Mouse (Mus musculus): ENCODE data around the gene Jaml. TPM values are rescaled to one million over a fixed set of nuclear protein-coding genes. Genes with fewer than 3 reads are reported as not detected.

Gene Jaml
- polyA plus RNA-seq, 1 experiment from 2014 or later, result 80.6 TPM

- Histone ChIP-seq H3K27ac (no peak overlapping the region), H3K4me2 (replicated peaks) (no peak overlapping the region), H3K9ac (no peak overlapping the region), H3K36me3 (no peaks in the 10 kb centered on the region; the same call in 1 of the 2 replicates), H3K9me3 (no peaks in the 10 kb centered on the region), H3K4me3 (replicated peaks) (no peak overlapping the region), H3K4me1 (replicated peaks) (no peaks in the 10 kb centered on the region), H3K27me3 (replicated peaks) (no peaks in the 10 kb centered on the region)
- 91% methylated on average over 1 of the region's 1 CpGs for WGBS
- no peak for ATAC-seq
Measured at GRCm38 (mm10) chr9:45049731-45050130, 29.3 kb upstream of the Jaml start.

DNA sequence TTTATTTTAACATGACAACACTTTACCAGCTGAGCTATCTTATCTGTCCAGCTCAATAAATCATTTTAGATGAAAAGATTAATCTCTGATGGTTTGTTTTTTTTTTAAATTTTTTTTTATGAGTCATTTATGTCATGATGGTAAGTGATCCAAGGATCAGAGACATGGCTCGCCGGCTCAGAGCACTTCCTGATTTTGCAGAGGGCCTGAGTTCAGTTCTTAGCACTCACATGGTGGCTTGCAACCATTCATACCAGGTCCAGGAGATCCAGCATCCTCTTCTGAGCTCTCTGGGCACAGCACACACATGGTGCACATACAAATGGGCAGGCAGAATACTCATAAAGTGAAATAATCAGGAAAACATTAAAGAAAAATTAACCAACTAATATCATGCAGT is 28.7 kb upstream of the Jaml start:
- no peak for ATAC-seq
- Histone ChIP-seq H3K4me2 (replicated peaks) (no peak overlapping the region), H3K4me1 (replicated peaks) (no peaks in the 10 kb centered on the region), H3K9me3 (no peaks in the 10 kb centered on the region), H3K27ac (no peak overlapping the region), H3K27me3 (replicated peaks) (no peaks in the 10 kb centered on the region), H3K4me3 (replicated peaks) (no peak overlapping the region), H3K9ac (no peak overlapping the region), H3K36me3 (no peaks in the 10 kb centered on the region; the same call in 1 of the 2 replicates)
- WGBS, result 86% methylated on average over 2 of the region's 2 CpGs

GRCm38 (mm10) chr9:45055082-45055713 is 23.8 kb upstream of the Jaml start, which contains the start of gene Mpzl3:
TSS of gene Mpzl3 (plus strand) at chr9:45055186.
- Histone ChIP-seq H3K4me2 (replicated peaks) (peak within 1 kb of the TSS; percentile 64), H3K27ac (peak within 1 kb of the TSS; percentile 96), H3K9me3 (no peaks in the 10 kb centered on the region), H3K27me3 (replicated peaks) (no peaks in the 10 kb centered on the region), H3K4me3 (replicated peaks) (peak within 1 kb of the TSS; percentile 60), H3K9ac (peak within 1 kb of the TSS; percentile 36), H3K36me3 (no peaks in the 10 kb centered on the region), H3K4me1 (replicated peaks) (peaks cover 3% of the 10 kb centered on the region; the same call in 1 of the 2 replicates)
- under 1% methylated on average over 33 of the region's 33 CpGs for WGBS
- peak; percentile 95 for ATAC-seq

DNA sequence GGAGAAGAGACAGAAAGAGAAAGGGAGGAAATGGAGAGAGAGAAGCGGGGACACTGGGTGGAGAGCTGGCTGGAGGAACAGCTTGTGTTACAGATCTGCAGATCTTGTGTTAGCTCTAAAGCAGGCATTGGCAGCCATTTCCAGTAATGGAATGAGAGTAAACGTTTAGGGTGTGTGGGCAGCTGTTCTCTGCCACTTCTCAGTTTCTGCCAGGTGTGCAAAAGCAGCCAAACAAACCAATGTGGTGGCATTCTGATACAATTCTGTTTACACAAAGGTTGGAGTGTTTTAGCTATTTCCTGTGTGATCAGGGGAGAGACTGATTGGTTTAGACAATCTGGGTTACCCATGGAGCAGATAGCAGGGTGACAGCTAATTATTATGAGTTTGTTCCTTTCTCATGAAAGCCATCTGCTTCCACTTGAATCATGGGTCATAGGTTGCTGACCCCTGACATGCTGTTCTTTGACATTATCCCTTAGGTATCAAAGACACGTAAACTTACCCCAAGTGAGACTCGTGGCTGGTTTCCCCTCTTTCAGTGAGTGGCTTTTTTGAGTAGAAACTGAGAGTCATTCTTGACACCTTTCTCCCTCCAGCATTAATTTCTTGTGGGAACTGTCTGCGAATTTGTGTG is 20.6 kb upstream of the Jaml start:
- no peak overlapping the region for H3K4me2 ChIP-seq (replicated peaks)
- no peak overlapping the region for H3K27ac ChIP-seq
- WGBS, result 38% methylated on average over 5 of the region's 5 CpGs
- no peak overlapping the region for H3K9ac ChIP-seq
- no peak for ATAC-seq
- no peak overlapping the region for H3K4me3 ChIP-seq (replicated peaks)
- no peaks in the 10 kb centered on the region for H3K9me3 ChIP-seq
- H3K36me3 ChIP-seq, result no peaks in the 10 kb centered on the region
- peaks cover 5% of the 10 kb centered on the region; the same call in 1 of the 2 replicates for H3K4me1 ChIP-seq (replicated peaks)
- no peaks in the 10 kb centered on the region for H3K27me3 ChIP-seq (replicated peaks)

- no peaks in the 10 kb centered on the region for H3K27me3 ChIP-seq (replicated peaks)
- H3K4me3 ChIP-seq (replicated peaks), result no peak overlapping the region
- no peaks in the 10 kb centered on the region for H3K36me3 ChIP-seq
- ATAC-seq, result peak; percentile 35; the same call in 1 of the 2 replicates
- H3K9ac ChIP-seq, result no peak overlapping the region
- H3K27ac ChIP-seq, result no peak overlapping the region
- WGBS, result 41% methylated on average over 7 of the region's 7 CpGs
- peaks cover 5% of the 10 kb centered on the region; the same call in 1 of the 2 replicates for H3K4me1 ChIP-seq (replicated peaks)
- H3K9me3 ChIP-seq, result no peaks in the 10 kb centered on the region
- H3K4me2 ChIP-seq (replicated peaks), result no peak overlapping the region
Measured at GRCm38 (mm10) chr9:45060151-45060550, 18.8 kb upstream of the Jaml start.

- Histone ChIP-seq H3K27ac (no peak overlapping the region), H3K9me3 (no peaks in the 10 kb centered on the region), H3K27me3 (replicated peaks) (no peaks in the 10 kb centered on the region), H3K4me3 (replicated peaks) (no peak overlapping the region), H3K4me1 (replicated peaks) (peaks cover 5% of the 10 kb centered on the region; the same call in 1 of the 2 replicates), H3K36me3 (no peaks in the 10 kb centered on the region), H3K9ac (no peak overlapping the region), H3K4me2 (replicated peaks) (no peak overlapping the region)
- WGBS, result 46% methylated on average over 3 of the region's 3 CpGs
- ATAC-seq, result peak; percentile 26; the same call in 1 of the 2 replicates
Measured at GRCm38 (mm10) chr9:45062677-45063076, 16.3 kb upstream of the Jaml start.

GRCm38 (mm10) chr9:45064421-45064820 is 14.6 kb upstream of the Jaml start:
- ATAC-seq, result no peak
- no peaks in the 10 kb centered on the region for H3K36me3 ChIP-seq
- 89% methylated on average over 6 of the region's 6 CpGs for WGBS

DNA sequence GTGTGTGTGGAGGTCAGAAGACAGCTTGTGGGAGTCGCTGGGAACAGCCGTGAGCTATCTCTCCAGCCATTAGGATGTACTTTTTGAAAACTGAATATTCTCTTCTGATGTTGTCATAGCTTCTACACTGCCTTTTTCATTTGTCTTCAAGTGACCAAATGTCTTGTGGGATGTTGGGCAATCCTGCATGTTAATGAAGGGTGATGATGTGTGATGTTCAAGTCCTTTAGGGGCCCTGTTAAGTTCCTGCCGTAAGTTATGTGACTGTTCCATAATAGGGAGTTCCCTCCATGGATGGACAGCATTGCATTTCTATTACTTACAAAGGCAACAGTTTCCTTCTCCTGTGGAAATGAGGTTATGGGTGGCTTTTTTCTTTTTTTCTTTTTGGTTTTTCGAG is 12.2 kb upstream of the Jaml start:
- 77% methylated on average over 4 of the region's 4 CpGs for WGBS
- no peak for ATAC-seq
- no peaks in the 10 kb centered on the region for H3K9me3 ChIP-seq

More at GRCm38 (mm10) chr9:45064421-45064820, 14.6 kb upstream of the Jaml start:
- no peak overlapping the region for H3K4me3 ChIP-seq (replicated peaks)
- H3K27ac ChIP-seq, result no peak overlapping the region
- no peak overlapping the region for H3K9ac ChIP-seq
- no peaks in the 10 kb centered on the region for H3K9me3 ChIP-seq
- no peaks in the 10 kb centered on the region for H3K27me3 ChIP-seq (replicated peaks)
- peaks cover 5% of the 10 kb centered on the region; the same call in 1 of the 2 replicates for H3K4me1 ChIP-seq (replicated peaks)
- no peak overlapping the region for H3K4me2 ChIP-seq (replicated peaks)

DNA sequence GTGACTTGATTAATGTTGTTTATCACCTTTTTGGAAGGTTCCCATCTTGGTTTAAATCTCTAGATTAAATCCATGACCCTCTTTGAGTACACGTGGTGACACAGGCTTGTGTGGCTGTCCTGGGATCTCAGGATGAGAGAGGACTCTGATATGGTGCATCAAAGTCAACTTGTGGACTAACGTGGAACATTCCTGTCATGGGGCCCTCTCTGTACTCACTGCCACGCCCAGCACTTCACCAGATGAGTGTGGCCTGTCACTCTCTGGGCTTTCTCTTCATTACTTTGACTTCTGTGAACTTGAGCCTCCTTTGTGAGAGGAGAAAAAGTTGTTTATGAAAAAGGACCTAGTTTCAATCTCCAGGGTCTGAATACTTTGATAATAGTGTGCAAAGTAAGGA is 7.2 kb upstream of the Jaml start:
- WGBS, result 51% methylated on average over 3 of the region's 3 CpGs
- Histone ChIP-seq H3K27ac (no peak overlapping the region), H3K36me3 (no peaks in the 10 kb centered on the region), H3K9ac (no peak overlapping the region), H3K4me1 (replicated peaks) (no peaks in the 10 kb centered on the region), H3K4me2 (replicated peaks) (no peak overlapping the region), H3K4me3 (replicated peaks) (no peak overlapping the region), H3K9me3 (no peaks in the 10 kb centered on the region), H3K27me3 (replicated peaks) (no peaks in the 10 kb centered on the region)
- ATAC-seq, result no peak

More for the DNA sequence above, 12.2 kb upstream of the Jaml start:
- no peaks in the 10 kb centered on the region for H3K27me3 ChIP-seq (replicated peaks)
- no peaks in the 10 kb centered on the region for H3K4me1 ChIP-seq (replicated peaks)
- no peaks in the 10 kb centered on the region for H3K36me3 ChIP-seq
- no peak overlapping the region for H3K9ac ChIP-seq
- H3K4me3 ChIP-seq (replicated peaks), result no peak overlapping the region
- H3K4me2 ChIP-seq (replicated peaks), result no peak overlapping the region
- no peak overlapping the region for H3K27ac ChIP-seq

DNA sequence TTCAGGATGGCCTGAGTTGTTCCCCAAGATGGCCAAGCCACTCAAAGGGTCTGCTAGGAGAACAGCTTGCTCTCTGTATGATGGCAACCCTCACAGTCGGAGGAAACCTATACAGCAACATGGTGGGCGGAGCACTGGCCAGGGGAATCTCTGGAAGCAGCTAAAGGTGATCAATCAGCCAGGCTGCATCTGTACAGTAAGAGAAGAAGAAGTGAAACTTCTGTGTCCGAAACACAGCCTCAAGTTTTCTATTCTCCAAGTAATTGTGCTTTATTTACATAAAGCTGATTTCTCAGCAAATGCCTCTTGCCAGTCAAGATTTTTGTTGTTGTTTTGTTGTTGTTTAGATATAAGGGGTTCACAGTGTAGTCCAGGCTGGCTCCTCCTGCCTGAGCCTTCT is 1.1 kb upstream of the Jaml start:
- 70% methylated on average over 3 of the region's 3 CpGs for WGBS

GRCm38 (mm10) chr9:45083132-45083531 is 4.1 kb downstream of the Jaml start:
- H3K9me3 ChIP-seq, result no peaks in the 10 kb centered on the region
- no peaks in the 10 kb centered on the region for H3K4me1 ChIP-seq (replicated peaks)
- H3K27ac ChIP-seq, result no peak overlapping the region
- WGBS, result 90% methylated on average over 3 of the region's 3 CpGs
- no peak overlapping the region for H3K4me2 ChIP-seq (replicated peaks)
- ATAC-seq, result no peak
- no peaks in the 10 kb centered on the region; the same call in 1 of the 2 replicates for H3K27me3 ChIP-seq (replicated peaks)
- no peaks in the 10 kb centered on the region for H3K36me3 ChIP-seq
- H3K9ac ChIP-seq, result no peak overlapping the region
- no peak overlapping the region for H3K4me3 ChIP-seq (replicated peaks)

More for the DNA sequence above, 1.1 kb upstream of the Jaml start:
- no peaks in the 10 kb centered on the region for H3K36me3 ChIP-seq
- no peak overlapping the region for H3K4me2 ChIP-seq (replicated peaks)
- H3K9ac ChIP-seq, result no peak overlapping the region
- H3K4me3 ChIP-seq (replicated peaks), result no peak overlapping the region
- no peaks in the 10 kb centered on the region for H3K27me3 ChIP-seq (replicated peaks)
- no peak overlapping the region for H3K27ac ChIP-seq
- H3K9me3 ChIP-seq, result no peaks in the 10 kb centered on the region
- H3K4me1 ChIP-seq (replicated peaks), result no peaks in the 10 kb centered on the region
- no peak for ATAC-seq

DNA sequence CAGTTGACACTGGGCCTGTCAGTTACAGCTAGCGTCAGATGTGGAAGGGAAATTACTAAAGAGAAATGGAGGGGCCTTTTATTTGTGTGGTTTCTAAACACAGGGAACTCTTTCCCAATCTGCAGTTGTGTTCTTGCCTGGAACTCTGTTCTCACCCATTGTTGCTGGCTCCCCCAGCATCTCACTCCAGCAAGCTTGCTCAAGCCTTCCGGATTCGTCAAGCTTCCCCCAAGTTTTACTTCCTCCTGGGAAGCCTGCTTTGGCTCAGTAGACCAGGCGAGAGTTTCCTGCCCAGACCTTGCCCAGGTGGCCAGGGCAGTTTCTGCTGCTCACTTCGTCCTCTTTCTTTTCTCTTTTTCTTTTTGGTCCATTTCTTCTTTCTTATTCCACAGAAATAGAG is 5.6 kb downstream of the Jaml start:
- no peaks in the 10 kb centered on the region for H3K36me3 ChIP-seq
- H3K4me1 ChIP-seq (replicated peaks), result no peaks in the 10 kb centered on the region
- no peaks in the 10 kb centered on the region for H3K9me3 ChIP-seq
- no peak overlapping the region for H3K4me2 ChIP-seq (replicated peaks)
- no peak overlapping the region for H3K9ac ChIP-seq
- H3K4me3 ChIP-seq (replicated peaks), result no peak overlapping the region
- no peak overlapping the region for H3K27ac ChIP-seq
- 67% methylated on average over 5 of the region's 5 CpGs for WGBS
- ATAC-seq, result no peak
- no peaks in the 10 kb centered on the region; the same call in 1 of the 2 replicates for H3K27me3 ChIP-seq (replicated peaks)

All from intestine, embryonic 15.5 days (tissue).